Mouse (Mus musculus) kidney, adult 2 months (tissue): ENCODE measurements around the gene Lrrk1.

Experiments
- CTCF ChIP-seq: fragments of 200-500 bp; conservative IDR thresholded peaks from 2 replicates; pipeline ENCODE4 v1.5.1; 2011; ENCODE audit warnings: low read depth, mild to moderate bottlenecking, control low read depth, low read length, moderate library complexity, mixed read lengths; ENCODE audit not compliant: insufficient read depth, insufficient read length
- POLR2A ChIP-seq: fragments of 200-500 bp; IDR thresholded peaks from one replicate; pipeline ENCODE4 v1.6.1; 2011; ENCODE audit warnings: low read depth, low read length, control low read depth

DNA sequence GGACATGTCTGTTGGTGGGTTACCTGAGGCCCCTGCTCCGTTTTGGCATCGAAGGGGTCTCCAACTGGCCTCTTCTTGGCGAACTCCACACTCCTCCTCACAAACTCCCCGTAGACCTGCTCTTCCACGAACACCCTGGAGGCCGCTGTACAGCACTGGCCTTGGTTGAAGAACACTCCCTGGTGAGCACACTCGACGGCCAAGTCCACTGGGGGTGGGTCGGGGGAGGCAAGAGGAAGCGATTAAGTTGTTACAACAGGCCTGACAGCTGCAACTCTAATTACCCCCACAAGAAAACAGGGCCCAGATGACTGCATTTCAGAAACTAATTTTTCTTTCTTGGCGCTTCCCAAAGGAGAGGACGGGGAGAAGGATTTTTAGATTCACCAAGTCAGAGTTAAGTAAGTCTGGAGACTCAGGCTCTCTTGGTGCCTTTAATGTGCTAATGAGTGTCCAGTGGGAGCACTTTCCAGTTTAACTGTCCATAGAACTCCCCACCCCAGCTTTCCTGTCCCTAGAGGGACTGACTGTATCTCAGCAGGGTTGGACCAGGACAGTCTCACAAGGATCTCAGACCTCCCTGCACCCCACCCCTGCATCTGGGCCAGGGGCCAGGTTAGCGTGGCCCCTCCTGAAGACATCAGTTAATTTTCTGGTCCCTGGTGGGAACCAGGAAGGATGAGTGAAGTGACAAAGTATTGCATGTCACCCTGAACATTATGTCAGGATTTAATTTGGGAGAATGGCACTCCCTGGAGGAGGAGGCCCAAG is 18.0 kb upstream of the Lrrk1 start:
- TF ChIP-seq CTCF (no peak), POLR2A (no peak)
